Mouse (Mus musculus) bone marrow macrophage, adult 2 months (primary cell): ENCODE results near the gene Ncf1.

ENCODE experiments used
- CTCF ChIP-seq: IDR thresholded peaks from 2 replicates; pipeline ENCODE4 v1.5.1; 2012; ENCODE audit warnings: low read depth, mild to moderate bottlenecking, low read length, moderate library complexity
- POLR2A ChIP-seq: IDR thresholded peaks from 2 replicates; pipeline ENCODE4 v1.6.1; 2012; ENCODE audit warnings: mild to moderate bottlenecking, low read depth, low read length, borderline replicate concordance

DNA sequence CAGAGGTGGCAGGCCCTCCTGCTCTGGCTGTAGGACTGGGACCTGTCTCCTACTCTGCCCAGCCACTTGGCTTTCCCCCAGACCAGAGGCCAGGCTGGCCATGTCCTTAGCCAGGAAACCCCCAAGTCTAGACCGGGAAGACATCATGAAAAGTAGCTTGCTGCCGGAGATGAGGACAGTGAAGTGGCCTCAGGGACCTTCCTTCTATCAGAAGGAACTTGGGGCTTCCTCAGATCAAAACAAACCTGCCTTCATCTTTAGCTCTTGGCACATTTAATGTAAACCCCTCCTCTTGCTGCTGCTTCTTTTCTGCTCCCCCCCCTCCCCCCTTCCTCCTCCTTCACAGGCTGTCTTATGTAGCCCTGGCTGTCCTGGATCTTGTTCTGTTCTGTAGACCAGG is 4.8 kb upstream of the Ncf1 start:
- no peak for TF ChIP-seq CTCF
- TF ChIP-seq POLR2A: no peak
